Mouse (Mus musculus): ENCODE data around the gene Ino80.

- TF ChIP-seq POLR2A (IDR thresholded peaks at IDR 0.05; ENCODE audit: borderline replicate concordance, control insufficient read depth, low read depth, low read length) (no peak), CTCF (IDR thresholded peaks at IDR 0.05; ENCODE audit: control insufficient read depth, insufficient read depth, low read length) (no peak)
These were observed 141.0 kb downstream of the Ino80 start for GRCm38 (mm10) chr2:119336470-119336869.
